Mouse (Mus musculus) left cerebral cortex, adult 8-10 months (tissue): ENCODE results near the gene Elob. TPM values are rescaled to one million over a fixed set of nuclear protein-coding genes. Genes with fewer than 3 reads are reported as not detected.

Experiments
- DNase-seq, 2 experiments: peaks; one replicate each; pipeline ENCODE4 v3.0.0; 2022; ENCODE audit warnings: low spot score in 2 of 2
- total RNA-seq, 4 experiments: library from RNA; stranded (reverse); gene quantifications; 2 replicates each; pipeline ENCODE4 v1.2.4; 2022

Gene Elob
- total RNA-seq, 4 experiments from 2014 or later = 314 to 398 (median 353) TPM

DNA sequence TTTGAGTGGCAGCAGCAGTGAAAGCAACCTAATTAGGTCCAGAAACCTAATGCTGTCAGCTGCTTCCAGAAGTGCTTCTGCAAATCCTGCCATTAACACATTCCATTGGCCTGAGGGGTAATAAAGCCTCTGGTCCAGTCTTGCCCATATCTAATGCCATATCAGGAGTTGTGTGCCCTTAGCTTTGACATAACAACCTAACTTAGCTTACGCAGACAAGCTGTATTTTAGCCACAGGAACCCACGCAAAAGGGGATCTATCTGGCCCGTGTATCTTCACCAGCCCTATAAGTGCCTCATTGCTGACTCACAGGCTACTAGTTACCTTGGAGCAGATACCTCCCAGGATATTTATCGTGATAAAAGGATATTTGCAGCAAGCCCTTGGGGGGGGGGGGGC is 3.3 kb downstream of the Elob start:
- no peak for DNase-seq

DNA sequence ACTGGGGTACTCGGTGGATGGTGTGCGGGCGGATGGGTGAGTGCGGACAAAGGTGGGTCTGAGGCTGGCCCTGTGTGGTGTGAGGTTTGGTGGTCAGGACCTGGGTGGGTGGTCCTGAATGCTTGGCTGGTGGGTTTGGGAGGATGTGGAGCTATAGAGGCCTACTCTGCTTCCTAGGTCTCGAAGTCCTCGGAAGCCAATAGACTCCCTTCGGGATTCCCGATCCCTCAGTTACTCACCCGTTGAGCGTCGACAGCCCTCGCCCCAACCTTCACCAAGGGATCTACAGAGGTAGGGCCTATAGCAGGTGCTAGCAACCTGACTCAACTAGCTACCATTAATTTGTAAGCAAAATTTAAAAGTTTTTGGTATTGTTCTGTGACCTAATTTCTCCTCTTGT is 5.3 kb downstream of the Elob start:
- no peak for DNase-seq

DNA sequence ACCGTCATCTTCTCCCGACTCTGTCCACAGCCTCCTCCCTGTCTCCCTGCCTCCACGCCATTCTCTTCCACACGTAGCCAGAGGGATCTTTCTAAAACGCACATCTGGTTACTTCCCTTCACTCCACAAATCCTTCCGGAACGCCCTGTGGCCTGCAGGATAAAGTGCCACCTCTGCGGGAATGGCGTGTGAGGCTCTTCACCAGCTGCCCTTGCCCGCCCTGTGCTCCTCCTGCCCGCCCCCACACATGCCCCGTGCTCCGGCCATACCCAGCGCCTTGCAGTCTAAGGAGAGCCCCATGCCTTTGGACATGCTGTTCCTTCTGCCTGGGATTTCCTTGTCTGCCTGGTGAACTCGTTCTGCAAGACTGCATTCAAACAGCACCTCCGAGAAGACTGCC is 5.9 kb downstream of the Elob start:
- no peak for DNase-seq

DNA sequence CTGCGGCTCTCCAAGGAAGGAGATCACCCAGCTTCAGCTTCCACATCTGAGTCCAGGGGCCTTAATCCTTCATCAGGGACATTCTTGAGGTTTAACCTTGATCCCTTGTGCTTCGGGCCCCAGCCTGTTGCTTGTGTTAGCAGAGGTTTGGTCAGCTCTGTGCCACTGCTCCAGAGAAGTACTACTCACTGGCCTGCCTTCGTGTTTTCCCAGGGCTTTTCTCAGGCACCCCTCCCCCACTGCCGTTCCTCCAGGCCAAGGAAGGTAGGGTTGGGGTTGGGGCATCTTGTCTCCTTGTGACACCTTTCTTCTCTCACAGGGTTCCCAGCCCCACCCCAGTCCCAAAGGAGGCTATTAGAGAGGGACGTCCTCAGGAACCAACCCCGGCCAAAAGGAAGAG is 6.8 kb downstream of the Elob start:
- no peak for DNase-seq

DNA sequence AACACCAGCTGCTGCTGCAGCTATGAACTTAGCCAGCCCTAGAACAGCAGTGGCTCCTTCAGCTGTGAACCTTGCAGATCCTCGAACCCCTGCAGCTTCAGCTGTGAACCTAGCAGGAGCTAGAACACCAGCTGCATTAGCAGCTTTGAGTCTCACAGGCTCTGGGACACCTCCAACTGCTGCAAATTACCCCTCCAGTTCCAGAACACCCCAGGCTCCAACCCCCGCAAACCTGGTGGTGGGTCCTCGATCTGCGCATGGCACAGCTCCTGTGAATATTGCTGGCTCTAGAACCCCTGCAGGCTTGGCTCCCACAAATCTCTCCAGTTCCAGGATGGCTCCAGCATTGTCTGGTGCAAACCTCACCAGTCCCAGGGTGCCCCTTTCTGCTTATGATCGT is 8.2 kb downstream of the Elob start:
- no peak for DNase-seq

DNA sequence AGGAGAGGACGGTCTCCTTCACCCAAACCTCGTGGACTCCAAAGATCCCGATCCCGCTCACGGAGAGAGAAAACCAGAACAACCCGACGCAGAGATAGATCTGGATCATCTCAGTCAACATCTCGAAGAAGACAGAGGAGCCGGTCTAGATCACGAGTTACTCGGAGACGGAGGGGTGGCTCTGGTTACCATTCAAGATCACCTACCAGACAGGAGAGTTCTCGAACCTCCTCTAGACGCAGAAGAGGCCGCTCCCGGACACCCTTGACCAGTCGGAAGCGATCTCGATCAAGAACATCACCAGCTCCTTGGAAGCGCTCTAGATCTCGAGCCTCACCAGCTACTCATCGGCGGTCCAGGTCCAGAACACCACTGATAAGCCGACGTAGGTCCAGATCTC is 9.7 kb downstream of the Elob start:
- DNase-seq = no peak

DNA sequence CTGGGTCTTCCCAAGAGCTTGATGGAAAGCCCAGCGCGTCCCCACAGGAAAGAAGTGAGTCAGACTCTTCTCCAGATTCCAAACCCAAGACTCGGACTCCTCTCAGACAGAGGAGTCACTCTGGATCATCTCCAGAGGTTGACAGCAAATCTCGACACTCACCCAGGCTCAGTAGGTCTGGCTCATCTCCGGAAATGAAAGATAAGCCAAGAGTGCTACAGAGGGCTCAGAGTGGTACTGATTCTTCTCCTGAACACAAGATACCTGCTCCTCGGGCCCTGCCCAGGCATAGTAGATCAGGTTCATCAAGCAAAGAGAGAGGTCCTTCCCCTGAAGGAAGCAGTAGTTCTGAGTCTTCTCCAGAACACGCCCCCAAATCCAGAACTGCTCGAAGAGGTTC is 10.4 kb downstream of the Elob start:
- no peak for DNase-seq

DNA sequence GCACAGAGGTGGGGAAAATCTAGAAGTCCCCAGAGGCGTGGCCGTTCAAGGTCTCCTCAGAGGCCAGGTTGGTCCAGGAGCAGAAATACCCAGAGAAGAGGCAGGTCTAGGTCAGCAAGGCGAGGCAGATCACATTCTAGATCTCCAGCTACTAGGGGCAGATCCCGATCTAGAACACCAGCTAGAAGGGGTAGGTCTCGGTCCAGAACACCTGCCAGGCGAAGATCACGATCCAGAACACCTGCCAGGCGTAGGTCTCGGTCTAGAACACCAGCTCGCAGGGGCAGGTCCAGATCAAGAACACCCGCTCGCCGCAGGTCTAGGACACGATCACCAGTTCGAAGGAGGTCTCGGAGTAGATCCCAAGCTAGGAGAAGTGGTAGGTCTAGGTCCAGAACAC is 13.3 kb downstream of the Elob start:
- DNase-seq = no peak

DNA sequence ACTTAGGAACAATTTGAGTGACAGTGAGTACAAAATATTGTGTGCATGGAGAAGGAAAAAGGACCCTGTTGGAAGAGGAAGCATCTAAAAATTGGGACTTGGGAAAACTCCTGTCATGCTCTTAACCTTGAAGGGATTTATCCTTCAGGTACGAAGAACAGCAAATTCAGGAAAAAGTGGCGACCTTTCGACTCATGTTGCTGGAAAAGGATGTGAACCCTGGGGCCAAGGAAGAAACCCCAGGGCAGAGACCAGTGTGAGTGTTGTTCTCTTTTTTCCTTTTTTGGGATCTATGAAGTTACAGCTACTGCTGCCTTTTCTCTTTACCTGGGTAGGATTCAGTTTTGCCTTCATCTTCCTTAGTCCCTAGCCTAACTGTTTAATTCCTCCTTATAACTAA is 21.0 kb downstream of the Elob start:
- DNase-seq = no peak

DNA sequence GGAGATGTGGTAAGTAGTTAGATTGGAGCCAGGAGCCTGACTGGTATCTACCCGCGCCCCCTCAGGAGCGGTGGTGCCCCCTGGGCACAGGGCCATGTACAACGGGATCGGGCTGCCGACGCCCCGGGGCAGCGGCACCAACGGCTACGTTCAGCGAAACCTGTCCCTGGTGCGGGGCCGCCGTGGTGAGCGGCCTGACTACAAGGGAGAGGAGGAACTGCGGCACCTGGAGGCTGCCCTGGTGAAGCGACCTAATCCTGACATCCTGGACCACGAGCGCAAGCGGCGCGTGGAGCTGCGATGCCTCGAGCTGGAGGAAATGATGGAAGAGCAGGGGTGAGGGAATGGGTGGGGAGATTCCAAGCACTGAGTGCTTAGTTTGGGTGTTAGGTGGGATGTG is 22.1 kb downstream of the Elob start:
- no peak for DNase-seq

DNA sequence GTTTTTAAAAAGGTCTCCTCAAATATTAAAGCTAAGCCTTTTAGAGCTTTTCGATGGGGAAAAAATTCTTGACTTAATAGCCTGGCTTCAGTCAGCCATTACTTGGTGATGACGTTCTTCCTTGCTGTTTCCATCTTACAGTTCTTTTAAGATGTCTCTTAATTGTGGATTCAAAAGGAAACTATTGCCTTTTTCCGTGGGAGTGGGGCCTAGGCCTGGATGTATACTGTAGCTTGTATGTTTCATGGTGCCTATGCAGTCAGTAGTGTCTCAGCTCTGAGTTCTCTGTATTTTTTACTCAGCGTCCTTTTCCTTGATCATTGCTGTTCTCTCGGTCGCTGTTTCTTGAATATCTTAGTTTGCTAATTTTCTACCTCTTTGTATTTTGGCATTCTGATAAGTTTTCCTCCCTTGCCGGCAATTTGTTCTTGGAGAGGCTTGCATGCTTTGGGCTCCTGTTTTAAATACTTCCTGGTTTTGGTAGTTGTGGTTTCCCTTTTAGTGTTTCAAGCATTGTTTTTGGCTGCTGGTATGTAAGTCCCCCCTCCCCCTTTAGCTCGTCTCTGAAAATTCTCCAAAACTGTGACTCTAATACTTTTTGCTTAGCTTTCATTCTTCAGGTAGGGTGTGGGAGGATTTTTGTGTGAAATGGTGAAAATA is 24.4 kb downstream of the Elob start:
- DNase-seq = no peak

DNA sequence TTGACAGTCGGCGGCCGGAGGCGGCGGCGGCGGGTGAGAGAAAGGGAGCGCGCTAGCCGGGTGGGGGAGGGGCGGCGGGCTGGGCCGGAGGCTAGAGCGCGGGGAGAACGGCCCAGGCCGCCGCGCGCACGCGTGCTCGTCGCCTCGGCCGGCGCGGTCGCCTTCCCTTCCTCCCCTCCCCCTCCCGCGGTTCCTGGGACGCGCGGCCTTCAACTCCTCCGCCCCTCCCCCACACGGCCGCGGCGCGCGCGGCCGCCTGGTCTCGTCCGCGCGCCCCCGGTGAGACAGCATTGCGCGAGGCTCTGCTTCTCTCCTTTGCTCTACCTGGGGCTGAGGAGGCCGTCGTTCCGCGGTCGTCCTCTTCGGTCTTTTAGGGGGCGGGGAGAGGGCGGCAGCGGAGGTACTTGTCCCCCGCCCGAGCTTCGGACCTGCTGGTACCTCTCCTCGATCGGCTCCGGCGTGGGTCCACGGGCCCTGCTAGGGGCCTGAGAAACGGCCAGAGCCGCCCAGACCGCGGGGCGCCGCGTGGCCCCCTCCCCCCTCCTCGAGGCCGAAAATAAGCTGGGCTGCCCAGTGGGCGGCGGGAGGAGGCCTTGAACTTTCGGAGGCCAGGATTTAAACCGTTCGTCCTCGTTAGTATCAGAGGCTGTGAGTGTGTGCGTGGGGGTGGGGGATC is 25.4 kb downstream of the Elob start:
- peak in 1 of 2 experiments; percentile 66 for DNase-seq

DNA sequence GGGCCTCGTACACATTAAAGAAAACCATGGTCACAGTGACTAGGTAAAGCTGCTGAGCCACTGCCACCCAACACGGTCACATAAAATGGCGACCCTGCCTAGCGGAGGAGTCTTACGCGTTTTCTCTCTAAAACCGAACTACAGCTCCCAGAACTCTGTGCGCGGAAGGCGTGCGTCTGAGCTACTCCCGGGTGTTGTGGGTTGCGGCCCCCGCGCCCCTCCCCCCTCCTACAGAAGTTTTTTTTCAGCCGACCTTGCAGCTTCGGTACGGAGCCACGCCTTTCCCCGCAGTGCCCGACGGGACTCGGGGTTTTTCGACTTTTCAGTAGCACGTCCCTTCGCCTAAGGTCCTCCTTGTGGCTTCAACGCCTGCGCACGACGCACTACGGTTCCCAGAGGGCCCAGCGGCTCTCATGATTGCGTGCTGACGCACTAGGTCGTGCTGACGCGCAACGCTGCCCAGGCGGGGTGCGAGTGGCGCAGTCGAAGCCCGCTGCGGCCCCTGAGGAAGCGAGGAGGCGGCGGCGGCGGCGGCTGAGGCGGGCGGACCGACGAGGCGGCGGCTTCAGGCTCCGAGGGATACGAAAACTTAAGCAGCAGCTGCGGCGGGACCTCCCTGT is 26.1 kb downstream of the Elob start:
- DNase-seq = peak; percentile 94 to 99

DNA sequence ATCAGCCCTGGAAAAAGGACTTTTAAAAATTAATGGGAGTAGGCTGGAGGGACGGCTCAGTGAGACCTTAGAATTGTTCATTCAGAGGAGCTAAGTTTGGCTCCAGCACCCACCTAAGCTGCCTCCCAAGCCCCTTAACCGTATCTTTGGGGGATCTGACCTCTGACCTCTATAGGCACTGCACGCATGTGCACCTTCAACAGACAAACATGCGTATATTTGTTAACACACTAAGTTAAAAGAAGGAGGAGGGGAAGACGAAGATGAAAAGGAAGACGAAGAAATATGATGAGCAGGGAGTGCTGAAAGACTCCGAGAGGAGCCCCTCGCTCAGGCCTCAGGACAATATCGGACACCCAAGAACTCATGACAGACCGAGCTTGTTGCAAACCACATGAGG is 27.3 kb downstream of the Elob start:
- DNase-seq = no peak

DNA sequence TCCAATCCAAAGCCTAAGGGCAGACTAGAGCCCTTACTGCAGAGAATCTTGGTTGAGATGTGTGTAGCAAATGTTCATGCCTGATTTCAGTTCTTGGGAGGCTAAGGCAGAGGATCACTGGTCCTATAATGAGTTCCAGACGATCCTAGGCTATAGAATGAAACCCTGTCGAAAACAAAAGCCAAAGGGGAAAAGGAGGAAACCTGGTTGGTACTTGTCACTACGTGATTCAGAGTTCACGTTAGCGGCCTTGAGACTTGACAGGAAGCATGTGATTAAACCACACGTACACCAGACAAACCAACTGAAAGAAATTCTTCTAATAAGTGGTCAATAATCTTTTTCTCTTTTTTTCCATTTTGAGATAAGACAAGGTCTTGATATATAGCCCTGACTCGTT is 31.6 kb downstream of the Elob start:
- no peak for DNase-seq

DNA sequence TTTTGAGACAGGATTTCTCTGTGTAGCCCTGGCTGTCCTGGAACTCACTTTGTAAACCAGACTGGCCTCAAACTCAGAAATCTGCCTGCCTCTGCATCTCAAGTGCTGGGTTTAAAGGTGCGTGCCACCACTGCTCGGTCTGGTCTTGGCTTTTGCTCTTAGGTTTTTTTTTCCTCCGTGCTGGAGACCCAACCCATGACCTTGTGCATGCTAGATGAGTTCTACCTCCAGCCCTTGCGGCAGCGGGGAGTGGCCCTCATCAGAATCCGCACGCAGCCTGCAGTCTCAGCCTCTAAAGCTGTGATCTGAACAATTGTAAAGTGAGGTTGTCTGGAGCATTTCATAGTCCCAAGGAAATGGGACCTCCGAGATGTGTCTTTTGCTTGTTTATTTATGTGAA is 33.6 kb downstream of the Elob start:
- DNase-seq = no peak

DNA sequence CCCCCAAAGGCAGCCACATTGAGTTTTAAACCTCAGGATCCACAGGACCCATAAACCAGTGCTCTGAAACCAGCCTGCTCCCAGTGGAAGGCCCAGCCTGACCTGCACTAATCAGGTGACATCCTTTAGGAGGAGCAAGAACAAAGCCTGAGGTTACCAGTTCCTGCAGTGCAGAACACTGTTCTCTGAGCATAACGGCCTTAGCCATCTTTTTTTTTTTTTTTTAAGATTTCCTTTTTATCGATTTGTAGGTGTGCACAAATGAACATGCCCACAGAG is 37.9 kb downstream of the Elob start:
- DNase-seq = no peak

DNA sequence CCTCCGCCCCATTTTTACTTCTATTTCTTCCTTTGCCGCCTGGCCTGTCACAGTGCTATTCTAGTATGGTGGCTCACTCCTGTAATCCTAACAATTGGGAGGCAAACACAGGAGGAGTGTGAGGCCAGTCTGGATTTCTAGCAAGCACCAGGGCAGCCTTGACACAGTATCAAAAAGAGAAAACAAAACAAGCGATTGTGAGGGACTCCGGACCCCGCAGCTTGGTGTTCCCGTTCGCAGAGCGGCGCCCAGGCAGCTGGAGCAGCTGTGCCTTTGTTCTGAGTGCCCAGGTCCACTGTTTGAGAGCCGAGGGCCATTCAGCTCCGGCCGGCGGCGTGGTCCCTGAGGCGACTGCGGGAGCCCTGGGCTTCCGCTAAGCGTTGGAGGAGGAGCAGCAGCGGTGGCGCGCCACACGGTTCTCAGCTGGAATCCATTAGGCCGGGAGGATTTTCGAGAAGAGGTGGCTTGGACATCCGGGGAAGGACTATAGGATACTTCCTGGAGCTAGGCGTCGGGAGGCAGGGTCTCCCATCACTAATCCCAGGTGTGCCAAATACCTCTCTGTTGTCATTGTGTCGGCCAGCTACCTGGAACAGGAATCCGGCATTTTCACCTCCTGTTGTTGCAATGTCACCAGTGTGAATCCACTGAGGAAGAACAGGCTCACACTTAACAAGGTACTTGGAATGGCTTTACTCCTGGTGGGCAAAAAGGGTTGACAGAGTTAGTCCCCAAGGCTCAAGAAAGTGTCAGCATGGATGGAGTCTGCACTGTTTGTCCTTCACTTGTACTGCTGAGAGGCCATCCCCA is 38.5 kb downstream of the Elob start, which contains the start of gene Srrm2:
Gene Srrm2, plus strand, starts transcription at position 264 of the 810 bp plus-strand sequence.
- DNase-seq = peak; percentile 47 to 51

DNA sequence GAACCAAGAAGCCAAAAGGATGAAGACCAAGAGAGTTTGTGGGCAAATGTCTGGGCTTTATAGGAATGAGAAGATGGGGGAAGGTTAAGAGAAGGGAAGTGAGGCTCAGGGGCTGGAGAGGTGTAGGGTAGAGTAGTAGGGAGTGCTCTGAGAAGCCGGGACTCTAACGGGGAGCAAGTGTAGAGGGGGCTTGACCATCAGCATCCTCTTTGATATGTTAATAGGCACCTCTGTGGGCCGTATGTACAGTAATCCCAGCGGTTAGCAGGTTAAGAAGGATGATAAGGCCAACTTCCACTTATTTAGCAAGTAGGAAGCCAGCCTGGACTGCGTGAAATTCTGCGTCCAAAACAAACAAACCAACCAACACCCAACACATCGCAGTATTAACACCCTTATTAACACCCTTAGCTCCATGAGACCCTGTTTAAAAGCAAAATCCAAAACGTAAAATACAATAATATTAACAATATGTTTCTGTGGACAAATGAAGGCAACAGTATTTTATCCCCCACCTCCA is 39.1 kb downstream of the Elob start:
- no peak for DNase-seq

DNA sequence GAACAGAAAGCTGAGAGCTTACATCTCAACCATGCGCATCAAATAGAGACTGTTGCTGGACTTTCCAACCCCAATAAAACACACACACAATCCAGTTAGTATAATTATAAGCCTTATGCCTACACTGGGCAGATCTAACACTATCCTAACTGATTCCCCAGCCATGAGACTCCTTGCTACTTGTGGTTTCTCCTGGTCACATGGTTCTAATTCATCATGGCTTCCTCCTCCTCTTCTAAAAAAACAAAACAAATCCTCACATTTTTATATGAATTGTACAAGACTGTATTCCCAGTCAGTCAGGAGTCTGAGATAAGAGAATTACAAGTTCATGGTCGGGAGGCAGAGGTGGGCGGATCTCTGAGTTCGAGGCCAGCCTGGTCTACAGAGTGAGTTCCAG is 40.0 kb downstream of the Elob start:
- DNase-seq = no peak

DNA sequence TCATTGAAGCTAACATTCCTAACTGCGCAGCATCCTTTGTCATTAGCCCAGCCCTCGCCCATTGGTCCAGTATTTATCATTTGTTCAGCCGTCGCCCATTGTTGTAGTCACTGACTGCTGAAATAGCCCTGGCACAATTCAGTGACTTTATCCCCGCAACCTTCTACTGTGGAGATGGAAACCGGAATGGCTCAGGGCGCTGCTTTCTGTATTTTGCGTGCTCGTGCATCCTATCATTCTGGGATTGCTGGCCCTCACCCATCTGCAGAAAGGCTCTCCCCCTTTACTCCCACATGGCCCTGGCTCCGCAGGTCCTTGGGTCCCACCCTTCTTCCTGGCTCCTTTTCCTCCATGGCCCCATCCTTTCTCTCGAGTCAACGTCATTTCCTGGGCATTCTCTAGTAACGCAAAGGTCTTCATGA is 42.4 kb downstream of the Elob start:
- no peak for DNase-seq
